Mouse (Mus musculus): ENCODE results near the gene Gimap5.

Gene Gimap5

DNA sequence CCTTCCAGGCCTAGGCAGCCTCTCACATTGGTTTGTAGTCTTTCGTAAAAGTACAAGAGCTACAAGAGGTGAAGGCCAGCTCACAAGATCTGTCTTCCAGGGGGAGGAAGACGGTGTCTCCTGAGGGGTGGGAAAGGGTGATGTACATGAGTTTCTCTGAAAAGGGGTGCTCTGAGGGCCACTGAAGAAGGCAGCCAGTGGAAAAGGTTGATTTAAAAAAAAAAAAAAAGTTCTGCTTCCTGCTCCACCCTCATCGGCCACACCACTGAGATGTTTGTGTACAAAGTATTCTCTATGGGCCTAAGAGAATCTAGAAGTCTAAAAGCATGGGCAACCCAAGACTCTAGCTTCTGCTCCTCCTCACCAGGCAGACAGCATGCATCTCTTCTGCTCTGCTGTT lies 24.7 kb downstream of the Gimap5 start, which contains the start of gene Gimap3:
Gene Gimap3 (minus strand): TSS at position 156 of the 400 bp plus-strand sequence.
- Histone ChIP-seq H3K9me3 (ENCODE audit: low read length) (peaks cover 21% of the 10 kb centered on the region), H3K4me1 (replicated peaks; ENCODE audit: low read depth, low read length) (peaks cover 8% of the 10 kb centered on the region; the same call in 1 of the 2 replicates), H3K36me3 (ENCODE audit: insufficient read depth, low read length) (no peaks in the 10 kb centered on the region), H3K4me3 (replicated peaks; ENCODE audit: low read length) (no peak within 1 kb of the TSS), H3K27me3 (ENCODE audit: insufficient read depth, low read length) (no peaks in the 10 kb centered on the region)
- no peak for TF ChIP-seq NANOG (IDR thresholded peaks at IDR 0.05; ENCODE audit: borderline replicate concordance, low read length)
- TF ChIP-seq CTCF (conservative IDR thresholded peaks at IDR 0.05; ENCODE audit: low read length) = no peak
- TF ChIP-seq POU5F1 (IDR thresholded peaks at IDR 0.05; ENCODE audit: borderline replicate concordance, low read length) = no peak

DNA sequence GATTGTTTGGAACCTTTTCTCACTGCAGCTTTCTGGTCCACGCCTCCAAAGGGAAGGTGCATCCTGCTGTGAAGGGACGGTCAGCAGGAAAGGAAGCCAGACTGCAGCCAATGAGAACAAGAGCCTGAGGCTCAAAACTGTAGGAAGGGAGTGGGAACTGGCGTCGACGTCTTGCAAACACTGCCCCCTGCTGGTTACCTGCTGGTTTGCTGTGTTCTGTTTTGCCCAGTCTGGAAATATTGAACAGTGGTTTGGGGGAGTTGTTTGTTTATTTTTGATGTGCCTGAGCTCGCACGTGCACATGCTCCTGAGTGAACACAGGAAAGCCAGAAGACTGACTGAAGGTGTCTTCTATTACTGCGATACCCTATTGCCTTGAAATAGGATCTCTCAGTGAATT lies 26.0 kb downstream of the Gimap5 start:
- no peaks in the 10 kb centered on the region for H3K27me3 ChIP-seq (ENCODE audit: insufficient read depth, low read length)
- TF ChIP-seq NANOG (IDR thresholded peaks at IDR 0.05; ENCODE audit: borderline replicate concordance, low read length) = no peak
- TF ChIP-seq POU5F1 (IDR thresholded peaks at IDR 0.05; ENCODE audit: borderline replicate concordance, low read length) = no peak
- peak; percentile 71 for TF ChIP-seq CTCF (conservative IDR thresholded peaks at IDR 0.05; ENCODE audit: low read length)
- no peak overlapping the region for H3K4me3 ChIP-seq (replicated peaks; ENCODE audit: low read length)
- H3K4me1 ChIP-seq (replicated peaks; ENCODE audit: low read depth, low read length) = peaks cover 8% of the 10 kb centered on the region; the same call in 1 of the 2 replicates
- H3K36me3 ChIP-seq (ENCODE audit: insufficient read depth, low read length) = no peaks in the 10 kb centered on the region
- H3K9me3 ChIP-seq (ENCODE audit: low read length) = peaks cover 33% of the 10 kb centered on the region

DNA sequence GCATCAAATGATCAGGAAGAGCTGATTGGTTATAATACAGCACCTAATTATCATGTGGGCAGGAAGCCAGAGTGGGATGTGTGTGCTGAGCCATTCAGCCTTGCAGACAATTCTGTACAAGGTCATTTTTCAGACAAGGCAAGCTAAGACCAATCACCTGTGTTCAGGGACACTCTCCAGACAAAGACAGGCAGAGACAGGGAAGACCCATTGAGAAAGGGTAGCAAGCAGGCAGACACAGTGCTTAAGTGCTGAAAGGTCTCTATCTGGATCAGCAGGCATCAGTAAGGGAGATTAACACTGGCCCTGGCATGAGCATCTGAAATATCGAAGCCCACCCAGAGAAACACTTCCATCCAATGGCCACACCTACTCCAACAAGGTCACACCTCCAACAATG lies 38.4 kb downstream of the Gimap5 start:
- no peaks in the 10 kb centered on the region for H3K36me3 ChIP-seq (ENCODE audit: insufficient read depth, low read length)
- H3K4me1 ChIP-seq (replicated peaks; ENCODE audit: low read depth, low read length) = no peaks in the 10 kb centered on the region
- no peaks in the 10 kb centered on the region for H3K27me3 ChIP-seq (ENCODE audit: insufficient read depth, low read length)
- no peak overlapping the region for H3K4me3 ChIP-seq (replicated peaks; ENCODE audit: low read length)
- TF ChIP-seq CTCF (conservative IDR thresholded peaks at IDR 0.05; ENCODE audit: low read length) = no peak
- no peak for TF ChIP-seq POU5F1 (IDR thresholded peaks at IDR 0.05; ENCODE audit: borderline replicate concordance, low read length)
- TF ChIP-seq NANOG (IDR thresholded peaks at IDR 0.05; ENCODE audit: borderline replicate concordance, low read length) = no peak
- H3K9me3 ChIP-seq (ENCODE audit: low read length) = peaks cover 34% of the 10 kb centered on the region

DNA sequence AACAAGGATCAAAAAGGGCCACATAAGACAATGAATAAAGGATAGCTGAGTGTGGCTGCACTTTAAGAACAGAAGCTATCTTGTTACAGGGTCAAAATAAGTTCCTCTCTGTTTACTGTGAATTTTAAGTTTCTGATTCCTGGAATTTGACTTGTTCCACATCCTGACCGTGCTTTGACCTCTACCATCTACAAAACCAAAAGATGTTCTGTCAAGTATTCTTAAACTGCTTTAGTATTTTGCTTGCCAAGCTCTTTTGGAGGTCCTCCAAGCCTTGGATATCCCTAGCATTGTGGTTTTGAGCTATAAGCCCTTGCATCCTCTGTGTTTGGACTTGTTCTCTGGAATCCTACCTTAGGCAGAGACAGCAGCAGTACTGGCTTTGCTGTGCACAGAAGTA lies 39.2 kb downstream of the Gimap5 start:
- H3K4me1 ChIP-seq (replicated peaks; ENCODE audit: low read depth, low read length) = no peaks in the 10 kb centered on the region

DNA sequence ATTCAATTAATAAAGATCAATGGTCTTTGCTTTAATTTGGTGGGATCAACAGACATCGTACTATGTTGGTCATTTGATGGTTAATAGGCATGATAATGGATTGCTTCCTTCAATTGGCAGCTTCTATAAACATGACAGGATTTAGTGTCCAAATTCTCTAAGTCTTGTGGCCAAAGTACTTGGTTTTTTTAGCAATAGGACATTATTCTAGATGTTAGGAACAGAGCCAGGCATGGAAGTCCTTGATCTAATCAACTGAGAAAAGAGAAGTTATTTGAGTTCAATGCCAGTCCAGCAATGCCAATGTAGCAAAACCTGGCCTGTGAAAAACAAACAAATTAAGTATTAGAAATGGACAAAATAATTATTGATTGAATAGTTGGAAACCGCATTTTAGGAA lies 39.6 kb downstream of the Gimap5 start:
- no peaks in the 10 kb centered on the region for H3K36me3 ChIP-seq (ENCODE audit: insufficient read depth, low read length)

More for the DNA sequence above, 39.2 kb downstream of the Gimap5 start:
- no peaks in the 10 kb centered on the region for H3K36me3 ChIP-seq (ENCODE audit: insufficient read depth, low read length)
- peaks cover 26% of the 10 kb centered on the region for H3K9me3 ChIP-seq (ENCODE audit: low read length)
- H3K4me3 ChIP-seq (replicated peaks; ENCODE audit: low read length) = no peak overlapping the region
- no peaks in the 10 kb centered on the region for H3K27me3 ChIP-seq (ENCODE audit: insufficient read depth, low read length)
- TF ChIP-seq POU5F1 (IDR thresholded peaks at IDR 0.05; ENCODE audit: borderline replicate concordance, low read length) (no peak), NANOG (IDR thresholded peaks at IDR 0.05; ENCODE audit: borderline replicate concordance, low read length) (no peak), CTCF (conservative IDR thresholded peaks at IDR 0.05; ENCODE audit: low read length) (no peak)

DNA sequence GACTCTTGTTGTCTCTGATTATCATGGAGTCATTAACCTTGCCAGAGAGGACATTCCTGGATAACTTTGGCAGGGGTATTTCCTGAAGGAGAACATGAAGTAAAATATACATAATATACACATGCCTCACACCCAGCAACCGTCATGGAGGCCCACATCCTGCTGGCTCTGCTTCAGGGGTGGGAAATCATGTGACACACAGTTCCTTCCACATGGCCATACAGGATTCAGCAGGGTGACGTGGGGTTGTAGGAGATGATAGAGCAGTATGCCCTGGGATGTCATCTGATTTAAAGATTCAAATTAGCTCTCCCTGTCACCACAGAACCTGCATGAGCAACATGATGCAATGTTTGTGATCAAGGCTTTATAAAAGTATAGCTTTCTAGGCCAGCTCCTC lies 41.9 kb downstream of the Gimap5 start:
- H3K4me3 ChIP-seq (replicated peaks; ENCODE audit: low read length) = no peak overlapping the region
- H3K4me1 ChIP-seq (replicated peaks; ENCODE audit: low read depth, low read length) = no peaks in the 10 kb centered on the region

More for the DNA sequence above, 39.6 kb downstream of the Gimap5 start:
- no peak for TF ChIP-seq POU5F1 (IDR thresholded peaks at IDR 0.05; ENCODE audit: borderline replicate concordance, low read length)
- TF ChIP-seq NANOG (IDR thresholded peaks at IDR 0.05; ENCODE audit: borderline replicate concordance, low read length) = no peak
- no peak for TF ChIP-seq CTCF (conservative IDR thresholded peaks at IDR 0.05; ENCODE audit: low read length)
- Histone ChIP-seq H3K9me3 (ENCODE audit: low read length) (peaks cover 23% of the 10 kb centered on the region), H3K27me3 (ENCODE audit: insufficient read depth, low read length) (no peaks in the 10 kb centered on the region), H3K4me1 (replicated peaks; ENCODE audit: low read depth, low read length) (no peaks in the 10 kb centered on the region), H3K4me3 (replicated peaks; ENCODE audit: low read length) (no peak overlapping the region)

DNA sequence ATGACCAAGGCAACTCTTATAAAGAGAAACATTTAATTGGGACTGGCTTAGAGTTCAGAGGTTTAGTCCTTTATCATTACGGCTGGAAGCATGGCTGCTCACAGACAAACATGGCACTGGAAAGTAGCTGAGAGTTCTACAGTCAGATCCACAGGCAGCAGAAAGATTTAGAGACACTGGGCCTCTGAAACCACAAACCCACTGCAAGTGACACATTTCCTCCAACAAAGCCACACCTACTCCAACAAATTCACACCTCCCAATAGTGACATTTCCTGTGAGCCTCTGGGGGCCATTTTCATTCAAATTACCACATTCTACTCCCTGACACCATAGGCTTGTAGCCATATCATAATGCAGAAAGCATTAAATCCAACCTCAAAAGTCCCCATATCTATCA lies 55.9 kb downstream of the Gimap5 start:
- Histone ChIP-seq H3K4me1 (replicated peaks; ENCODE audit: low read depth, low read length) (no peaks in the 10 kb centered on the region), H3K4me3 (replicated peaks; ENCODE audit: low read length) (no peak overlapping the region), H3K9me3 (ENCODE audit: low read length) (peaks cover 12% of the 10 kb centered on the region; the same call in 1 of the 2 replicates), H3K36me3 (ENCODE audit: insufficient read depth, low read length) (no peaks in the 10 kb centered on the region), H3K27me3 (ENCODE audit: insufficient read depth, low read length) (0 out of 2 replicates have a peak, but pooled peaks cover 2% of the 10 kb centered on the region)
- no peak for TF ChIP-seq CTCF (conservative IDR thresholded peaks at IDR 0.05; ENCODE audit: low read length)
- no peak for TF ChIP-seq NANOG (IDR thresholded peaks at IDR 0.05; ENCODE audit: borderline replicate concordance, low read length)
- TF ChIP-seq POU5F1 (IDR thresholded peaks at IDR 0.05; ENCODE audit: borderline replicate concordance, low read length) = no peak

More for the DNA sequence above, 41.9 kb downstream of the Gimap5 start:
- H3K36me3 ChIP-seq (ENCODE audit: insufficient read depth, low read length) = no peaks in the 10 kb centered on the region
- H3K9me3 ChIP-seq (ENCODE audit: low read length) = 0 out of 2 replicates have a peak, but pooled peaks cover under 1% of the 10 kb centered on the region
- H3K27me3 ChIP-seq (ENCODE audit: insufficient read depth, low read length) = no peaks in the 10 kb centered on the region
- no peak for TF ChIP-seq POU5F1 (IDR thresholded peaks at IDR 0.05; ENCODE audit: borderline replicate concordance, low read length)
- TF ChIP-seq CTCF (conservative IDR thresholded peaks at IDR 0.05; ENCODE audit: low read length) = no peak
- TF ChIP-seq NANOG (IDR thresholded peaks at IDR 0.05; ENCODE audit: borderline replicate concordance, low read length) = no peak

DNA sequence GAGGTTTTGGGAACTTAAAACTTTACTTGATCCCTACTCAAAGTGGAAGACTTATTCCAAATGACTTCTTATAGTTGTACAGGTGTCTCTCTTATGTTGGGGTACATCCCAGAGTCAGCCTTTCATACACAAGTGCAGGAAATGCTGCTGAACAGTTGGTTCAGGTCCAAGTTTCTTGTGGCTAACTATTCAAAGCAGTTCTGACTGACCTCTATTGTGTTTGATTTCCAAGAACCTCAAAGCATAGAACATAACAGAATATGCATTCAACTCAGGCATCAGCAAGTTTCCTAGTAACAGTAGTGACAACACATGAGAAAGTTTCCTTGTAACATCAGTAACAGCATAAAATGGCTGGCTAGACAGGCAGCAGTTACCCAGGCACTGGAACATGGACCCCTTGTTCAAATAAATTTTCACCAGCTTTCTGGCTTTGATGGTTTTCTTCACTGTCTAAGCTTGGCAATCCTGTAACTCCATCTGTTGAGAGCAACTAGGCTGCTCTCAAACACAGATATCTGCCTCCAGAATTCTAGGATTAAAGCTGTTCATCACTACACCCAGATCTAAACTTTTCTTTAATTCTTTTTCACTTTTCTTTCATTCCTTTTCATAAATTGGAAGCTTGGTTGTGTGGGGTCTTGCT lies 57.5 kb downstream of the Gimap5 start:
- H3K27me3 ChIP-seq (ENCODE audit: insufficient read depth, low read length) = 0 out of 2 replicates have a peak, but pooled peaks cover 2% of the 10 kb centered on the region
- no peak for TF ChIP-seq POU5F1 (IDR thresholded peaks at IDR 0.05; ENCODE audit: borderline replicate concordance, low read length)
- TF ChIP-seq CTCF (conservative IDR thresholded peaks at IDR 0.05; ENCODE audit: low read length) = no peak
- no peak for TF ChIP-seq NANOG (IDR thresholded peaks at IDR 0.05; ENCODE audit: borderline replicate concordance, low read length)
- H3K9me3 ChIP-seq (ENCODE audit: low read length) = peaks cover 12% of the 10 kb centered on the region; the same call in 1 of the 2 replicates
- H3K4me1 ChIP-seq (replicated peaks; ENCODE audit: low read depth, low read length) = no peaks in the 10 kb centered on the region
- no peak overlapping the region for H3K4me3 ChIP-seq (replicated peaks; ENCODE audit: low read length)
- H3K36me3 ChIP-seq (ENCODE audit: insufficient read depth, low read length) = no peaks in the 10 kb centered on the region

Measured in E14TG2a.4 (cell line).